Mouse (Mus musculus): ENCODE data around the gene Stap2. TPM values are rescaled to one million over a fixed set of nuclear protein-coding genes. Genes with fewer than 3 reads are reported as not detected.

Stap2 gene
- total RNA-seq, 1 experiment = 3.4 TPM

DNA sequence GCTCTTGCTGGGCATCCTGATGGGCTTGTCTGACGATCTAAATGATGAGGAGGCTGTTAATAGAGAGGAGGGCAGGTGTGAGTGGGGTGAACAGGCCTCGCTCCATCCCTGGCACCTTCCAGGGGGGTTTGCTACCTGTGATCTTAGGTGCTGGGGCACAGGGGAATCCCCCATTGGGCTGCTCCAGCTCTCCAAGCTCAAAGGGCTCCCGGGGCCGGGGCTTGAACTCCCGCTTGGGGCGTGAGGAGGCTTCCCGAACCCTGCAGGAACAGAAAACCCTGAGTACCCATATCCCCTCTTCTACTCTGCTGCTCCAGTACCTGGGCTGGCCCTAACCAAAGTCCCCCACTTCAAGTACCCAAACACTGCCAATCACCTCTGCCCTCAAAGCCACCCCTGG, 12.5 kb upstream of the Stap2 start:
- Histone ChIP-seq H3K4me1 (ENCODE audit: control insufficient read depth in 2 of 2, insufficient read depth in 2 of 2, low read length in 2 of 2, poor library complexity in 1 of 2) (peaks cover 0 to 2% of the 10 kb centered on the region in 2 experiments; a peak in 1 of 4 replicates), H3K9me3 (ENCODE audit: control insufficient read depth, insufficient read depth, low read depth, low read length) (no peaks in the 10 kb centered on the region), H3K36me3 (ENCODE audit: control insufficient read depth, insufficient read depth, low read length, poor library complexity, severe bottlenecking) (peaks cover 51% of the 10 kb centered on the region), H3K4me3 (ENCODE audit: insufficient read depth in 1 of 2, low read depth in 1 of 2, low read length in 2 of 2, poor library complexity in 1 of 2, severe bottlenecking in 1 of 2) (no peak overlapping the region), H3K27ac (ENCODE audit: insufficient read depth, low read depth, low read length, poor library complexity, severe bottlenecking) (no peak overlapping the region), H3K9ac (ENCODE audit: insufficient read depth, low read depth, low read length, poor library complexity, severe bottlenecking) (no peak overlapping the region)
- TF ChIP-seq ZC3H11A (IDR thresholded peaks at IDR 0.05; ENCODE audit: borderline replicate concordance, low read depth, low read length) (no peak), MAFK (IDR thresholded peaks at IDR 0.05; ENCODE audit: insufficient read depth, low read depth, low read length) (no peak), HCFC1 (IDR thresholded peaks at IDR 0.05; ENCODE audit: borderline replicate concordance, insufficient read depth, low read length) (no peak), CHD2 (IDR thresholded peaks at IDR 0.05; ENCODE audit: low read depth, low read length) (no peak), ZNF384 (IDR thresholded peaks at IDR 0.05; ENCODE audit: low read depth, low read length) (no peak)
- DNase-seq (ENCODE audit: low read depth, low spot score) = no peak
- in situ Hi-C loops (cut with MboI; ENCODE audit: low sequenced_read_pairs in 2 of 2, unreplicated experiment in 2 of 2) = no loop called here

DNA sequence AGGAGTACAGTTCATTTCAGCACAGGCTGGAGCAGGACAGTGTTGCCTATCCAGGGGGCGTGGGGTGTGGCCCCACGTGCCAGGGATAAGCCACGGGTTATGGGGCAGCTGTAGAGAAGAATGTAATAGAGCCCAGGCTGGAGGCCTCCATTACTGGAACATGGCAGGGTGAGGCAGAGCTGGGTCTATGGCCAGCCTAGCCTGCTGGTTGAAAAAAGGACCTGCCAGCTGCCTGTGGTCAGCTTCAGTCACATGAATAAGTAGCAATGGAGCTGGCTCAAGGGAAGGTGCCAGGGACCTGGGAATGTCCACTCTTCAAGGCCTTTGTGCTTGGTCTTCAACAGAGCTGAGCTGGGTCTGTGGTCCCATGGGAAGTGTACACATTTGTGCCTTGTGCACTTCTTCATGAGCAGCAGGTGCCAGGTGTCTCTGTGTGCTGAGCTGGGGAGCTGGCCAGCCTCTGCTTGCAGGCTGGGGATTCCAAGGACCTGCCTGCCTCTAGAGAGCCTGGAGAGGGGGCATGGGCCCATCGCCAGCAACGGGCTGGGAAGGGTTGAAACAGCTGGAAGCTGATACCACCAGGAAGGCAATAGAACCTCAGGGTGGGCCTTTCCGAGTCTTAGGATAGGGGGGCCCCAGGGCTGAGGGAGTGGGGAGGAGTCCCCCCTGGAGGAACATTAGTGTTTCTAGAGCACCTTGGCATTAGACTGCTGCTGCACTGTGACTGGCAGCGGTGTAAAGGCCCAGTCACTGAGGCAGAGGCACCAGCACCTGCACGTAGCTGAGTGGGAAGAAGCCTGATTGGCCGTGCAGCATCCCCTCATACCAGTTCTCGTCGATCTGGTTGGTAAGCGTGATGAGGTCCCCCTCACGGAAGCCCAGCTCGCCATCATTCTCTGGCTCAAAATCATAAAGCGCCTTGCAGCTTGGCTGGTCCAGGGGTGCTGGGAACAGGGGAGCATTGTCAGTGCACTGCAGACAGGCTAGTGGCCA, 11.7 kb upstream of the Stap2 start:
- peaks cover 55% of the 10 kb centered on the region for H3K36me3 ChIP-seq (ENCODE audit: control insufficient read depth, insufficient read depth, low read length, poor library complexity, severe bottlenecking)
- no peak overlapping the region for H3K27ac ChIP-seq (ENCODE audit: insufficient read depth, low read depth, low read length, poor library complexity, severe bottlenecking)
- no peak overlapping the region for H3K9ac ChIP-seq (ENCODE audit: insufficient read depth, low read depth, low read length, poor library complexity, severe bottlenecking)
- H3K4me1 ChIP-seq (ENCODE audit: control insufficient read depth in 2 of 2, insufficient read depth in 2 of 2, low read length in 2 of 2, poor library complexity in 1 of 2) = peaks cover 0 to 2% of the 10 kb centered on the region in 2 experiments; a peak in 1 of 4 replicates
- no peak for DNase-seq (ENCODE audit: low read depth, low spot score)
- in situ Hi-C loops (cut with MboI; ENCODE audit: low sequenced_read_pairs in 2 of 2, unreplicated experiment in 2 of 2) = no loop called here
- H3K4me3 ChIP-seq (ENCODE audit: insufficient read depth in 1 of 2, low read depth in 1 of 2, low read length in 2 of 2, poor library complexity in 1 of 2, severe bottlenecking in 1 of 2) = no peak overlapping the region
- H3K9me3 ChIP-seq (ENCODE audit: control insufficient read depth, insufficient read depth, low read depth, low read length) = no peaks in the 10 kb centered on the region
- TF ChIP-seq ZC3H11A (IDR thresholded peaks at IDR 0.05; ENCODE audit: borderline replicate concordance, low read depth, low read length) = no peak
- no peak for TF ChIP-seq MAFK (IDR thresholded peaks at IDR 0.05; ENCODE audit: insufficient read depth, low read depth, low read length)
- TF ChIP-seq HCFC1 (IDR thresholded peaks at IDR 0.05; ENCODE audit: borderline replicate concordance, insufficient read depth, low read length) = no peak
- TF ChIP-seq CHD2 (IDR thresholded peaks at IDR 0.05; ENCODE audit: low read depth, low read length) = no peak
- TF ChIP-seq ZNF384 (IDR thresholded peaks at IDR 0.05; ENCODE audit: low read depth, low read length) = no peak

DNA sequence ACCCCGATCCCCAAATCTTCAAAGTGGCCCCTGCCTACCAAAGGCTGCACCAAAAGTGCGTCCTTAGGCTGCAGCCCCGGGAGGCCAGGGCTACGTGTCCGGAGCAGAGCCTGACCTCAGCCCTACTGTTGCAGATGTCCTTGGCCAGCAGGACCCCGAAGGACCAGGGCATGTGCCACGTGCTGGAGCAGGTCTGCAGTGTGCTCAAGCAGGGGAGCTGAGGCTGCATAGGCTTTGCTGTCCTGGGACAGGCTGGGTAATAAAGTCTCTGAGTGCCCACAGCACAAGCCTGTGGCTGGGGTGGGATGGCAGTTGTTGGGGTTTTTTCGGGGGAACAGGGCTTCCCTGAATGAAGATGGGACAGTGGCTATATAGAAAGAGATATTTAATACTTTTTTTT, 11.0 kb upstream of the Stap2 start:
- Histone ChIP-seq H3K9me3 (ENCODE audit: control insufficient read depth, insufficient read depth, low read depth, low read length) (no peaks in the 10 kb centered on the region), H3K4me3 (ENCODE audit: insufficient read depth in 1 of 2, low read depth in 1 of 2, low read length in 2 of 2, poor library complexity in 1 of 2, severe bottlenecking in 1 of 2) (no peak overlapping the region), H3K36me3 (ENCODE audit: control insufficient read depth, insufficient read depth, low read length, poor library complexity, severe bottlenecking) (peaks cover 61% of the 10 kb centered on the region), H3K9ac (ENCODE audit: insufficient read depth, low read depth, low read length, poor library complexity, severe bottlenecking) (no peak overlapping the region), H3K4me1 (ENCODE audit: control insufficient read depth in 2 of 2, insufficient read depth in 2 of 2, low read length in 2 of 2, poor library complexity in 1 of 2) (peaks cover 0 to 2% of the 10 kb centered on the region in 2 experiments; a peak in 1 of 4 replicates), H3K27ac (ENCODE audit: insufficient read depth, low read depth, low read length, poor library complexity, severe bottlenecking) (no peak overlapping the region)
- no peak for DNase-seq (ENCODE audit: low read depth, low spot score)
- in situ Hi-C loops (cut with MboI; ENCODE audit: low sequenced_read_pairs in 2 of 2, unreplicated experiment in 2 of 2) = no loop called here
- TF ChIP-seq ZC3H11A (IDR thresholded peaks at IDR 0.05; ENCODE audit: borderline replicate concordance, low read depth, low read length) = no peak
- TF ChIP-seq ZNF384 (IDR thresholded peaks at IDR 0.05; ENCODE audit: low read depth, low read length) = no peak
- no peak for TF ChIP-seq MAFK (IDR thresholded peaks at IDR 0.05; ENCODE audit: insufficient read depth, low read depth, low read length)
- TF ChIP-seq CHD2 (IDR thresholded peaks at IDR 0.05; ENCODE audit: low read depth, low read length) = no peak
- no peak for TF ChIP-seq HCFC1 (IDR thresholded peaks at IDR 0.05; ENCODE audit: borderline replicate concordance, insufficient read depth, low read length)

DNA sequence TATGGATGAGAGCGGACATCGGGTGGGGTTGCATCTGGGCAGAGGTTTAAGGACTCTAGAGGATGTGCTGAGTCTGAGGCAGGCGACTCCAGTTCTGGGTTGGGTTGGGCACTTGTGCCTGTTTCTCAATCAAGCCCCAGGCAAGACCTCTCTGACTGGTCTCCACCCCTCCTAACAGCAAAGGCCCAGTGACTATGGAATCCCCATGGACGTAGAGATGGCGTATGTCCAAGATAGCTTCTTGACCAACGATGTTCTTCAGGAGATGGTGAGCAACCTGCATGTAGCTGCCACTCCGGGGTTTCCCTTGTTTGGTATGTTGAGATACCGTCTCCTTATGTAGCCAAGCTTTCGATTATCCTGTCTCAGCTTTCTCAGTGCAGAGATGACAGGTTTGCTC, 9.9 kb upstream of the Stap2 start:
- no peak overlapping the region for H3K4me3 ChIP-seq (ENCODE audit: insufficient read depth in 1 of 2, low read depth in 1 of 2, low read length in 2 of 2, poor library complexity in 1 of 2, severe bottlenecking in 1 of 2)
- no peak overlapping the region for H3K9ac ChIP-seq (ENCODE audit: insufficient read depth, low read depth, low read length, poor library complexity, severe bottlenecking)
- no peak for DNase-seq (ENCODE audit: low read depth, low spot score)
- H3K36me3 ChIP-seq (ENCODE audit: control insufficient read depth, insufficient read depth, low read length, poor library complexity, severe bottlenecking) = peaks cover 59% of the 10 kb centered on the region
- peaks cover 0 to 2% of the 10 kb centered on the region in 2 experiments; a peak in 1 of 4 replicates for H3K4me1 ChIP-seq (ENCODE audit: control insufficient read depth in 2 of 2, insufficient read depth in 2 of 2, low read length in 2 of 2, poor library complexity in 1 of 2)
- TF ChIP-seq ZC3H11A (IDR thresholded peaks at IDR 0.05; ENCODE audit: borderline replicate concordance, low read depth, low read length) (no peak), HCFC1 (IDR thresholded peaks at IDR 0.05; ENCODE audit: borderline replicate concordance, insufficient read depth, low read length) (no peak), MAFK (IDR thresholded peaks at IDR 0.05; ENCODE audit: insufficient read depth, low read depth, low read length) (no peak), ZNF384 (IDR thresholded peaks at IDR 0.05; ENCODE audit: low read depth, low read length) (no peak), CHD2 (IDR thresholded peaks at IDR 0.05; ENCODE audit: low read depth, low read length) (no peak)
- in situ Hi-C loops (cut with MboI; ENCODE audit: low sequenced_read_pairs in 2 of 2, unreplicated experiment in 2 of 2) = no loop called here
- H3K9me3 ChIP-seq (ENCODE audit: control insufficient read depth, insufficient read depth, low read depth, low read length) = no peaks in the 10 kb centered on the region
- no peak overlapping the region for H3K27ac ChIP-seq (ENCODE audit: insufficient read depth, low read depth, low read length, poor library complexity, severe bottlenecking)
